Mouse (Mus musculus) heart, postnatal 0 days (tissue): Measurements from ENCODE around the gene Car12. TPM values are rescaled to one million over a fixed set of nuclear protein-coding genes. Genes with fewer than 3 reads are reported as not detected.

Experiments
- ATAC-seq: fragments of 200-750 bp; cut with Nextera tagmentation; 2 replicates; pipeline ENCODE4 v1.8.0; 2017; ENCODE audit warnings: low read depth, moderate number of reproducible peaks, moderate library complexity; ENCODE audit not compliant: insufficient read depth
- DNase-seq: peaks from one replicate; pipeline ENCODE4 v3.0.0-alpha.2; 2016; ENCODE audit warnings: low spot score
- H3K27ac ChIP-seq: fragments of 300-500 bp; sonication (generic); 2 replicates; pipeline ENCODE4 v1.5.1; 2014; ENCODE audit warnings: low read depth, mild to moderate bottlenecking
- H3K27me3 ChIP-seq: fragments of 300-500 bp; sonication (generic); 2 replicates; pipeline ENCODE4 v1.6.1; 2014; ENCODE audit warnings: low read length, mixed read lengths; ENCODE audit not compliant: control insufficient read depth, insufficient read depth
- H3K36me3 ChIP-seq: fragments of 300-500 bp; sonication (generic); replicated peaks from 2 replicates; pipeline ENCODE4 v1.6.1; 2014; ENCODE audit warnings: low read length, mixed read lengths; ENCODE audit not compliant: control insufficient read depth, insufficient read depth
- H3K4me1 ChIP-seq: fragments of 300-500 bp; sonication (generic); 2 replicates; pipeline ENCODE4 v1.6.1; 2014; ENCODE audit warnings: antibody characterized with exemption; ENCODE audit not compliant: control insufficient read depth, insufficient read depth
- H3K4me2 ChIP-seq: fragments of 300-500 bp; sonication (generic); 2 replicates; pipeline ENCODE4 v1.6.1; 2014; ENCODE audit warnings: low read depth, mild to moderate bottlenecking, low read length, moderate library complexity
- H3K4me3 ChIP-seq: fragments of 300-500 bp; sonication (generic); 2 replicates; pipeline ENCODE4 v1.5.1; 2014; ENCODE audit warnings: low read depth, low read length
- H3K9ac ChIP-seq: fragments of 300-500 bp; sonication (generic); replicated peaks from 2 replicates; pipeline ENCODE4 v1.6.1; 2014; ENCODE audit warnings: low read depth, low read length, mixed read lengths
- H3K9me3 ChIP-seq: fragments of 300-500 bp; sonication (generic); replicated peaks from 2 replicates; pipeline ENCODE4 v1.6.1; 2016; ENCODE audit warnings: low read length; ENCODE audit not compliant: control insufficient read depth
- CTCF ChIP-seq: IDR thresholded peaks from 2 replicates; pipeline ENCODE4 v1.5.1; 2016; ENCODE audit warnings: antibody characterized with exemption, control low read depth, low read depth
- EP300 ChIP-seq: IDR thresholded peaks from 2 replicates; pipeline ENCODE4 v1.6.1; 2016; ENCODE audit warnings: antibody characterized with exemption, low read depth
- WGBS: fragments of 180-500 bp; shearing (Covaris S2); extraction: QIAGEN DNeasy Blood & Tissue Kit; methylation state at CpG from one replicate; pipeline ENCODE4 v1.1.7; 2014; 5-methylcytosine and 5-hydroxymethylcytosine counted together
- polyA plus RNA-seq: library from polyadenylated mRNA; unstranded; fragments of >200 nt; fragmentation: Nextera tagmentation; extraction: Ambion mirVana; gene quantifications from 2 replicates; pipeline ENCODE4 v1.2.1, GENCODE M21; 2015
- total RNA-seq: library from RNA; depleted of rRNA; stranded (reverse); fragments of >200 nt; gene quantifications from 2 replicates; pipeline ENCODE4 v1.2.3, GENCODE M21; 2014; ENCODE audit warnings: low replicate concordance

The Car12 gene
- total and polyA plus RNA-seq, 2 experiments from 2014 or later = 0.20 to 0.27 TPM

GRCm38 (mm10) chr9:66667868-66668267 is 45.6 kb upstream of the Car12 start:
- TF ChIP-seq EP300 (no peak), CTCF (no peak)
- WGBS = 83% methylated on average over 4 of the region's 4 CpGs
- H3K9ac ChIP-seq = no peak overlapping the region
- peaks cover 27% of the 10 kb centered on the region for H3K4me1 ChIP-seq
- no peak overlapping the region for H3K27ac ChIP-seq
- H3K4me2 ChIP-seq = no peak overlapping the region
- no peak for DNase-seq
- ATAC-seq = no peak
- no peaks in the 10 kb centered on the region for H3K9me3 ChIP-seq
- H3K4me3 ChIP-seq = no peak overlapping the region
- H3K27me3 ChIP-seq = no peaks in the 10 kb centered on the region
- no peaks in the 10 kb centered on the region for H3K36me3 ChIP-seq

- H3K4me1 ChIP-seq = peaks cover 41% of the 10 kb centered on the region
- DNase-seq (no peak), ATAC-seq (no peak)
- no peak overlapping the region for H3K27ac ChIP-seq
- no peak overlapping the region for H3K4me2 ChIP-seq
- WGBS = 30% methylated on average over 7 of the region's 7 CpGs
- no peaks in the 10 kb centered on the region for H3K27me3 ChIP-seq
- H3K9ac ChIP-seq = no peak overlapping the region
- no peaks in the 10 kb centered on the region for H3K36me3 ChIP-seq
- no peak overlapping the region for H3K4me3 ChIP-seq
- H3K9me3 ChIP-seq = no peaks in the 10 kb centered on the region
- no peak for TF ChIP-seq EP300
Measured at GRCm38 (mm10) chr9:66669561-66670078, 43.9 kb upstream of the Car12 start.

- no peaks in the 10 kb centered on the region for H3K27me3 ChIP-seq
- peak; percentile 49 for ATAC-seq
- H3K4me3 ChIP-seq = no peak overlapping the region
- 7% methylated on average over 2 of the region's 2 CpGs for WGBS
- H3K4me2 ChIP-seq = no peak overlapping the region
- peak; percentile 25 for DNase-seq
- H3K9me3 ChIP-seq = no peaks in the 10 kb centered on the region
- no peak for TF ChIP-seq CTCF
- no peak for TF ChIP-seq EP300
- H3K27ac ChIP-seq = peak overlapping the region; percentile 38
- H3K9ac ChIP-seq = no peak overlapping the region
- no peaks in the 10 kb centered on the region for H3K36me3 ChIP-seq
- H3K4me1 ChIP-seq = peaks cover 21% of the 10 kb centered on the region
Measured at GRCm38 (mm10) chr9:66673771-66674170, 39.7 kb upstream of the Car12 start.

- H3K4me3 ChIP-seq = no peak overlapping the region
- H3K9ac ChIP-seq = no peak overlapping the region
- TF ChIP-seq EP300 (no peak), CTCF (no peak)
- H3K36me3 ChIP-seq = no peaks in the 10 kb centered on the region
- no peak overlapping the region for H3K4me2 ChIP-seq
- H3K9me3 ChIP-seq = no peaks in the 10 kb centered on the region
- 88% methylated on average over 1 of the region's 1 CpGs for WGBS
- H3K27me3 ChIP-seq = no peaks in the 10 kb centered on the region
- no peak for ATAC-seq
- DNase-seq = no peak
- no peak overlapping the region for H3K27ac ChIP-seq
- H3K4me1 ChIP-seq = peaks cover 14% of the 10 kb centered on the region
Measured at GRCm38 (mm10) chr9:66675566-66675965, 37.9 kb upstream of the Car12 start.

GRCm38 (mm10) chr9:66680102-66680501 is 33.4 kb upstream of the Car12 start:
- DNase-seq = no peak
- no peaks in the 10 kb centered on the region for H3K27me3 ChIP-seq
- H3K4me3 ChIP-seq = no peak overlapping the region
- H3K4me2 ChIP-seq = no peak overlapping the region
- no peaks in the 10 kb centered on the region for H3K36me3 ChIP-seq
- no peak for ATAC-seq
- H3K27ac ChIP-seq = no peak overlapping the region
- WGBS = 53% methylated on average over 6 of the region's 6 CpGs
- no peaks in the 10 kb centered on the region for H3K4me1 ChIP-seq
- no peaks in the 10 kb centered on the region for H3K9me3 ChIP-seq
- TF ChIP-seq CTCF (no peak), EP300 (no peak)
- H3K9ac ChIP-seq = no peak overlapping the region

GRCm38 (mm10) chr9:66682822-66683221 is 30.7 kb upstream of the Car12 start:
- H3K27ac ChIP-seq = no peak overlapping the region
- no peak overlapping the region for H3K9ac ChIP-seq

More at GRCm38 (mm10) chr9:66682822-66683221, 30.7 kb upstream of the Car12 start:
- Histone ChIP-seq H3K36me3 (no peaks in the 10 kb centered on the region), H3K9me3 (no peaks in the 10 kb centered on the region), H3K27me3 (no peaks in the 10 kb centered on the region), H3K4me3 (no peak overlapping the region), H3K4me1 (no peaks in the 10 kb centered on the region), H3K4me2 (no peak overlapping the region)
- no peak for DNase-seq
- 79% methylated on average over 3 of the region's 3 CpGs for WGBS
- TF ChIP-seq CTCF = no peak
- no peak for TF ChIP-seq EP300
- ATAC-seq = no peak
